24 mouse cellular contexts compared by ENCODE assay signal in the genomic region with DNA sequence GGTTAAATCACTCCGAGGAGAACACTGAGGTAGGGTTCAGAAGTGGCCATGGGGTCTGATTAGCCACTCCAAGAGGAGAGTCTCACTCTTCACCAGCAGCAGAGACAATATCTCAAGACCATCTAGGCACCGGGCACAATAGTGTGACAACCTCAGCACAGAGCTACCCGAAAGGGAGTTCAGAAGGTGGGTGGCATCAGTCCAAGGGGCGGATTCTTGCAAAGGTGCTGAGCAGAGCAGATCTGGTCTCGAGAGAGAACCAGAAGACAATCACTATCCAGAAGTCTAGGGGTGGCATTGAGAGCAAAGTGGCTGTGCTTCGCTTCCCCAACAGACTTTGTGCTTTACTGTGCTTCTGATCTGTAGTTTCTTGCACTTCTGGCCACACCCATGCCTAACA. TPM values are rescaled to one million over a fixed set of nuclear protein-coding genes. Genes with fewer than 3 reads are reported as not detected.
DNase-seq lines count a peak whose midpoint lies in the region; ATAC-seq lines count a peak whose summit lies in the region.
"Had no signal": no experiment of that assay in that cellular context is flagged by ENCODE, and none has a peak within 500 bp of the region (broad histone marks: within the 10 kb centered on the region; RNA-seq: fewer than 3 reads in every experiment).

No protein-coding gene starts in this region.

- H3K36me3 ChIP-seq in heart, embryonic 12.5 days: no peaks in the 10 kb centered on the region
- H3K36me3 ChIP-seq: embryonic facial prominence, embryonic 10.5 days; forebrain, embryonic 10.5 days; hindbrain, embryonic 13.5 days had no signal

- no peaks in the 10 kb centered on the region for H3K9me3 ChIP-seq in heart, embryonic 12.5 days (replicated peaks)
- H3K9me3 ChIP-seq: embryonic facial prominence, embryonic 10.5 days; forebrain, embryonic 10.5 days; hindbrain, embryonic 13.5 days had no signal

- H3K4me2 ChIP-seq in heart, embryonic 12.5 days: no peak overlapping the region
- H3K4me2 ChIP-seq: hindbrain, embryonic 13.5 days had no signal

- no peak overlapping the region for H3K27ac ChIP-seq in heart, embryonic 12.5 days (ENCODE audit: poor library complexity, severe bottlenecking)
- H3K27ac ChIP-seq: embryonic facial prominence, embryonic 10.5 days; forebrain, embryonic 10.5 days; gastrocnemius, adult 2 months; hindbrain, embryonic 13.5 days had no signal

- no peak overlapping the region for H3K9ac ChIP-seq in heart, embryonic 12.5 days
- H3K9ac ChIP-seq: hindbrain, embryonic 13.5 days had no signal

- no peak overlapping the region for H3K4me3 ChIP-seq in heart, embryonic 12.5 days
- H3K4me3 ChIP-seq: embryonic facial prominence, embryonic 10.5 days; erythroblast, embryonic 14.5 days; forebrain, embryonic 10.5 days; gastrocnemius, adult 2 months; hindbrain, embryonic 13.5 days had no signal

- H3K4me1 ChIP-seq in heart, embryonic 12.5 days (replicated peaks): no peaks in the 10 kb centered on the region
- H3K4me1 ChIP-seq: hindbrain, embryonic 13.5 days had no signal

- H3K27me3 ChIP-seq in heart, embryonic 12.5 days (replicated peaks): no peaks in the 10 kb centered on the region
- H3K27me3 ChIP-seq: hindbrain, embryonic 13.5 days had no signal

- WGBS in heart, embryonic 12.5 days: 82% methylated on average over 6 of the region's 6 CpGs

- ATAC-seq in heart, embryonic 12.5 days (ENCODE audit: insufficient number of reproducible peaks, low FRiP score): no peak
- ATAC-seq in erythroblast, adult 5-6 weeks (replicated peaks; ENCODE audit: low FRiP score, poor library complexity, severe bottlenecking): no peak
- ATAC-seq: forebrain, embryonic 14.5 days had no signal

- DNase-seq in heart, adult 11 months: peak; percentile 49
- DNase-seq in testis, postnatal 10 days (ENCODE audit: low spot score): peak; percentile 52
- no peak for DNase-seq in testis, postnatal 14 days (ENCODE audit: low spot score)
- DNase-seq in kidney, postnatal 25 days: peak; percentile 73 to 80
- no peak for DNase-seq in ovary, postnatal 10 days (ENCODE audit: low spot score)
- DNase-seq: adrenal gland, postnatal 36 days; cerebellum, adult 2 months; gastrocnemius, adult 2 months; gastrocnemius, postnatal 25 days; heart, postnatal 10 days; heart, postnatal 4 days had no signal

RNA-seq across cellular contexts. Expression of a gene that starts 54.0 kb away (rescaled TPM):
- polyA plus RNA-seq in heart, embryonic 12.5 days (2016; fragmentation: Nextera tagmentation; extraction: Ambion mirVana): 1.2 TPM in 1 of 2 replicates, not detected in the other
- not detected in 2 replicates for total RNA-seq in erythroblast, adult 5-6 weeks (2015; ENCODE audit: low replicate concordance)
- total RNA-seq in erythroblast, adult 5-6 weeks (2017; ENCODE audit: low replicate concordance): not detected in 2 replicates
- total RNA-seq: adrenal gland, adult 18-20 months; adrenal gland, postnatal 36 days; gastrocnemius, adult 2 months; gastrocnemius, postnatal 25 days; granulocyte monocyte progenitor cell, adult 5-6 weeks; heart, postnatal 10 days; heart, postnatal 4 days; MEL had no signal
- polyA plus RNA-seq: C2C12; cerebellum, adult 2 months; embryonic facial prominence, embryonic 10.5 days; embryonic facial prominence, embryonic 14.5 days; erythroblast, embryonic 14.5 days; forebrain, embryonic 10.5 days; forebrain, embryonic 14.5 days; heart, embryonic 14.5 days had no signal

Comparison
In these comparisons a context has a peak if more than half of its experiments do, and no peak if none do; other contexts are left out.
1. DNase-seq: peak in heart, adult 11 months (single experiment), testis, postnatal 10 days (single experiment) and kidney, postnatal 25 days (2 of 2); none in testis, postnatal 14 days (single experiment) and ovary, postnatal 10 days (single experiment).